Mouse (Mus musculus): Measurements from ENCODE around the gene Gm49380.
A peak's percentile ranks its signal among the peaks of the same experiment; 100 is the strongest.
"Not testable (repeated sequence)": the region's sequence is repeated elsewhere in the genome, so short reads cannot be mapped to it uniquely, and the experiment has no call there.

The Gm49380 gene

DNA sequence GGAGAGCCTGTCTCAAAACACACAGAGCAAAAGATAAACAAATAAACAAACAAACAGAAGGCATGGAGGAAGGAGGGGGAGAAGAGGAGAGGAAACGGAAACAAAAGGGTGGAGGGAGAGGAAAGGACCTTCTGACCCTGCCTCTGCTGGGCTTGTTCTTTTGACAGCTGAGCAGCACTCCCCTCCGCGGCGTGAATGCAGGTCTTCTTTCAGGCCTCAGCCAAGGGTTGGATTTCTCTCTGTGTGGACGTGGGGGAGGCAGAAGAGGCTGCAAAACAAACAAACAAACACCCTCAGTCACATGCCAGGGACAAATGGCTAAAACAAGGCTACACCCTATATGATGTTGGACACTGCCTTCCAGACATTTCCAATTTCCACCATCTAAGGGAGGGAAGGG lies 11.7 kb upstream of the Gm49380 start:
- DNase-seq (ENCODE audit: low spot score) = no peak

DNA sequence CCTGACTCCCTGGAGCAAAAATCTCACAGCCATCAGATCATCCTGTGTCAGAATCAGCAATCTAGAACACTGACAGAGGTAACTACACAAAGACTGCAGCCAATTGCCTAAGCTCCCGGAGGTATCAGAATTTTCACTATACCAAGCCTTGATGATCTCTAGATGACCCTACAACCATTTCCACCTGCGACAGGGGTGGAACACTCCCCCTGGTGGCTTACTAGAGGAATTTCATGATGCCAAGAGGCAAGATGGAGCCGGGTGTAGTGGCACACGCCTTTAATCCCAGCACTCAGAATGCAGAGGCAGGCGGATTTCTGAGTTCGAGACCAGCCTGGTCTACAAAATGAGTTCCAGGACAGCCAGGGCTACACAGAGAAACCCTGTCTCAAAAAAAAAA lies 11.0 kb upstream of the Gm49380 start:
- no peak for DNase-seq (ENCODE audit: low spot score)

DNA sequence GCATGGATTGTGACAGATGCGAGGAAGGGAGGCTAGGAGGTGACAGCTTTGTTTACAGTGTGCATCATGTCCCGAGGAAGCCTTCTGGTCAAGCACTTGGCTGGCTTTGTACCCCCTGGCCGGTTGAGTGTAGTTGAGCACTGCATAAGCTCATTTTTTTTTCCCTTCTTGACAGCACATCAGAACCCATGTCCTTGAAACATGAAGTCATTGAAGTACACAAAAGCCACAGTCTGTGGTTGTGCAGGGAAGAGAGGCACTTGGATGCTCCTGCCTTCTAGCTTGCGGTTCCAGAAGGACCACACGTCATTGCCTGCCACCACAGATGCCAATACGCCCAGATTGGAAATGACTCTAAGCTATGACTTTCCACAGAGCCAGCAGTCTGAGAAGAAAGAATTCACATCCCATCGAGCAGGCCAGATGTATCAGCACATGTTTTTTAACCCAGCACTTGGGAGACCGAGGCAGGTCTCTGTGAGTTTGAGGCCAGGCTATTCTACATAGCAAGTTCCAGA lies 6.7 kb upstream of the Gm49380 start:
- no peak for DNase-seq (ENCODE audit: low spot score)

DNA sequence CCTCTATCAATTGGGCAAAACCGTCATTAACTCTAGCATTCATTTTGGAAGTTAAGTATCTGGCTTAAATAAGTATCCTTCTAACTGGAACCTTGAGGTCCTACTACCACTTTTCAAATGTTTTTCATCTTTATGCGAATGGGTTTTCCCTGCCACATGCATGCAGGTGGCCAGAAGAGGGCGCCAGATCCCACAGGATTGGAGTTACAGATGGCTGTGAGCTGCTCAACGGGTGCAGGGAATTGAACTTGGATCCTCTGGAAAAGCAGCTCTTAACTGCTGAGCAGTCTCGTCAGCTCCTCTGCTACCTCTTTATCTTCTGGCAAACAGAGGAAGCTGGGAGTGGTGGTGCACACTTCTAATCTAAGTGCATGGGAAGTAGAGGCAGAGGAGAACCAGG lies 5.7 kb upstream of the Gm49380 start:
- no peak for DNase-seq (ENCODE audit: low spot score)

DNA sequence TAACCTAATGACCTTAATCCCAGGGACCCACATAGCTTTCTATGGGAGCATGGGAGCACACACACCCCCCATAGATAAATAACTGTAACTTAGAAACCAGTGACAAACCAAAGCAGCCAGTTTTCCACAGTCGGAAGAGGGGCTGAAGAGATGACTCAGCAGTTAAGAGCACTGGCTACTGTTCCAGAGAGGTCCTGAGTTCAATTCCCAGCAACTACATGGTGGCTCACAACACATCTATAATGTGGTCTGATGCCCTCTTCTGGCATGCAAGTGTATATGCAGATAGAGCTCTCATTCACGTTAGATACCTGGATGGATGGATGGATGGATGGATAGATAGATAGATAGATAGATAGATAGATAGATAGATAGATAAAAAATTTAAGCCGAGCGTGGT lies 2.9 kb upstream of the Gm49380 start:
- no peak for DNase-seq (ENCODE audit: low spot score)

DNA sequence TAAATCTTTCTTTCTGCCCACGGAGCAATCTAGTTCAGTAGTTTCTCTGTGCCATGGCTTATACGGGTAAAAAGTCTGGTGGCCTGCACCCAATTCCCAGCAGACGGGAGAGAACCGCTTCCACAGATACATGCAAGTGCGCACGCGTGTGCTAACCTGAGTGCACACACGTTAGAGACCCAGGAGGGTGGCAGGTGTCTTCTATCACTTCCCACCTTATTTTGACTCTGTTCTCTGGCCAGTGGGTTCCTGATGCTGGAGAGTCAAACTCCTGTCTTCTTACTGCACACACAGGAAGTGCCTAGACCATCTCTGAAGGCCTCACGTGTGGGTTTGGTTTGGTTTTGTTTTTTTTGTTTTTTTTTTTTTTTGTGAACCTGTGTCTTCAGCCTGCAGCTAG lies 2.3 kb upstream of the Gm49380 start:
- DNase-seq (ENCODE audit: low spot score) = no peak

DNA sequence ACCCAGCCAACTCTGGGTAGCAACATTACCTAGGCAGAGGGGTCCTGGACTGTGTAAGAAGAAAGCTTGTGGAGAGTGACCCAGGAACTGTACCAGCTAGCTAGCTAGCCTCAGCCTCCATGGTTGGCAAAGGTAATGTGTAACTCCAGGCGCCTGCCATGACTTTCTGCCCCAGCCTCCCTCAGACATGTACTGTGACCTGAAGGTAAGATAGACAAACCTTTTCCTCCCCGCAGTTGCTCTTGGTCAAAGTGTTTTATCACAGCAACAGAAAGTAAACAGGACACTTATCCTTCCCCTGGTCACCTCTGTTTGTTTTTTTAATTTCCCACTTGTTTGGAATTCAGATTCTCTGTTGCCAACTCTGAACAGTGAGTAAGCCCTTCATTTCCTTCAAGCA lies 1.2 kb upstream of the Gm49380 start:
- no peak for DNase-seq (ENCODE audit: low spot score)

DNA sequence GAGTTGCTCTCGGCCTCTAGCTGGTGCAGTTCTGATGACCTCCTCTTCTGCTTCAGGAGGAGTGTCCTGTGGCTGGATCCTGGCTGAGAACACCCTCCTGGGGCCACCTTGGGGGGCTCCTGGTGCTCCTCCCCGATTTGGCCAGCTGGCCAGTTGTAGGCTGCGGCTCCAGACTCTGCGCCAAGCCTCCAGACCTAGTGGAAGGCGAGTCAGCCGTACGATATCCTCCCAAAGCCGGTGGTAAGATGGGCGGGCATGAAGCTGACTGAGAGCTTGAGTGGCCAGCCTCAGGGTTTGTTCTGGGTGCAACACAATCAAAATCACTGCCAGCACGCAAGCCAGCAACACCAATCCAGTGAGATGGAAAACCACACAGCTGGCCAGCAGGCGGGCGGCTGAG lies 1.4 kb downstream of the Gm49380 start:
- DNase-seq (ENCODE audit: low spot score) = not testable (repeated sequence)

DNA sequence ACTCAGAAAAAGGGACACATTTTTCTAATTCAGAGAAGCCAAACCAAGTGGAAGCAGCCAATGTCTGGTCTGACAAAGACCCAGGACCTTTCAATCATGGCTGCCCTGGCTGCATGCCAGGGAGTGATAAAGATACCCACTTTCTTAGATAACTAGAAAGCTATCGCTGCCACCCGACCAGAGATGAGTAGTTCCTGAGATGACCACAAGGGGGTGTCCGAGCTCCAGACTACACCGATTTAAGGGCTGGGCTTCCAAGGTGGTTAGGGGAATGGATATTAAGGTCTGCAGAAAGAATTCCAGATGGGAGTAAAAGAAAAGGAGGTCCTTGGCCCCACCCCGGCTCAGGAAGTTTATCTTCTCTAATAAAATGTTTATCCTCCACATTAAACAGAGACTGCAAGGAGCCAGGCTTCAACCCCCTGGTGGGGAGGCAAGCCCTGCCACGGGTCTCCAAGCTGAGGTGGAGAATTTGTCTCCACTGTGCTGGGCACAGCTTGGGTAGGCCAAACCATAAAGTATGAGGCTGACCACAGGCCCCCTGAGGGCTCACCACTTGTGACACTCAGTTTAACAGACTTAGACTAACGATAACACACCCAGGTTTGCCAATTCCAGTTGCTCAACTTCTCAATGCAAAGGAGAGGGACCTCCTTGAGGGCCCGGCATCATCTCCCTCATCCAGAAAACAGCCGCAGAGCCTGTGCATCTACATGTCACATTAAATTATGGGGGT lies 3.8 kb downstream of the Gm49380 start:
- peak; percentile 78 for DNase-seq (ENCODE audit: low spot score)

DNA sequence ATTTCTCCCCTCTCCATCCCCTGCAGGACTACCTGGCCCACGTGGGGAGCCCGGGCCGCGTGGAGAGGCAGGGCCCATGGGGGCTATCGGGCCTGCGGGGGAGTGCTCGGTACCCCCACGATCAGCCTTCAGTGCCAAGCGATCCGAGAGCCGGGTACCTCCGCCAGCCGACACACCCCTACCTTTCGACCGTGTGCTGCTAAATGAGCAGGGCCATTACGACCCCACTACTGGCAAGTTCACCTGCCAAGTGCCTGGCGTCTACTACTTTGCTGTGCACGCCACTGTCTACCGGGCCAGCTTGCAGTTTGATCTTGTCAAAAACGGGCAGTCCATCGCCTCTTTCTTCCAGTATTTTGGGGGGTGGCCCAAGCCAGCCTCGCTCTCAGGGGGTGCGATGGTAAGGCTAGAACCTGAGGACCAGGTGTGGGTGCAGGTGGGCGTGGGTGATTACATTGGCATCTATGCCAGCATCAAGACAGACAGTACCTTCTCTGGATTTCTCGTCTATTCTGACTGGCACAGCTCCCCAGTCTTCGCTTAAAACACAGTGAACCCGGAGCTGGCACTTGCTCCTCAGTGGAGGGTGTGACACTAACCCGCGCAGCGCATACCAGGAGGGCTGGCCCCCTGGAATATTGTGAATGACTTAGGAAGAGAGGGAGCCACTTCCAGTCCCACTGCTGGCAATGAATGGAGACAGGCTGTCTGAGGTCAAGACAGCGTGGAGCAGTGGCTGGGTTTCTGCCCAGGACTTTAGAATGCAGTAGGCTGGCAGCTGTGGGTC lies 4.8 kb downstream of the Gm49380 start:
- DNase-seq (ENCODE audit: low spot score) = no peak

DNA sequence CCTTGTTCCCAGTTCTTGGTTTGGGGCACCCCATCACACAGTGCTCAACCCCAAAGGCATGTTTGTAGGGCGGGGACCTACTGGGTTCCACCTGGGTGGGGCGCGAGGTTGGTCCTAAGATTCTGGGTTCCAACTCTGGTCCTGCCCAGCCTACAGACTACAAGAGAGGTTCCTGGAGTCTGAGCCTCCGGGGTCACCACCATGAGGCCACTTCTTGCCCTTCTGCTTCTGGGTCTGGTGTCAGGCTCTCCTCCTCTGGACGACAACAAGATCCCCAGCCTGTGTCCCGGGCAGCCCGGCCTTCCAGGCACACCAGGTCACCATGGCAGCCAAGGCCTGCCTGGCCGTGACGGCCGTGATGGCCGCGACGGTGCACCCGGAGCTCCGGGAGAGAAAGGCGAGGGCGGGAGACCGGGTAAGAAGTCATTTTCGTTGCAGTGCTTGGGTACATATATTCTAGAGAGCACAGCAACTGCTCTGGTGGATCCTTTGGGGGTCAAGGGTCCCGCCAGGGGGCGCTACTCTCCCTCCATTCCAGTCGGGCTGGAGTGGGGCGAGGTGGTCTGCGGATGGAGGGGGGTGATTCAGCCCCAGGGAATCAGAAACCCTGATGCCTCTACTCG lies 5.6 kb downstream of the Gm49380 start:
- DNase-seq (ENCODE audit: low spot score) = no peak

DNA sequence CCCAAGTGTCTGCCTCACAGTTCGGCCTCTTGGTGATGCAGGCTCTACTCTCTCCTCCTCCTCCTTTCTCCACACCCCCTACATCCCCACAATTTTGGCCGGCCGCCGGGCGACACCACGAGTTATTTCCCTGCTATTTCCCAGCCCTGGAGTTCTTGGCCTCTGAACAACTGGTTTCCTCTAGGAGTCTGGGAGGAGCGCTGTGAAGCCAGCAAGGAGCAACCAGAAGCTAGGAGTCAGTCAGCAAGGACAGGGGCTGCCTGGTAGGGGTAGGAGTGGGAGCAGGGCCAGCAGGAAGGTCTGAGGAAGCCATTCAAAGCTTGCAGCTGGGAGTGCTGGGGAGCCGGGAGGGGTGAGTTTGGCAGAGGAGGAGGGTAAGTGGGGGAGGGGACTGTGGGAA lies 6.2 kb downstream of the Gm49380 start, which contains the start of gene C1qtnf5:
Gene C1qtnf5 (plus strand): TSS at position 136 of the 400 bp plus-strand sequence.
- peak; percentile 95 for DNase-seq (ENCODE audit: low spot score)

DNA sequence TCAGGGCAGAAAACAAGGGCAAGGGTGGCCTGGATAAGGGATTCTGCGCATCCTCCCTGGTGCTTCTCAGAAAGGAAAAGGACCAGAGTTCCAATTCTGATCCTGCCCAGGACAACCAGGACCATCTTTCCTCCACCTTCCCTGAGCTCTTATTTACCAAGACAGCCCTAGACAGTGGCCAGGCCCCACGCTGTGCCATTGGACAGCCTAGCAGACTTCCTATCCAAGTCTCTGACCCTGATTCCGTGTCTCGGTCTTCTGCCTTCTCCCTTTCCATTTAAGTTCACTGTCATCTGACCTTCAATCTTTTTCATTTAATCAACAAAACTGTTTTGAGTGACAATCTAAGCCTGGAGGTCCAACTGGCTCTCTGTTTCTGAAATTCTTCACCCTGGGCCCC lies 6.7 kb downstream of the Gm49380 start:
- DNase-seq (ENCODE audit: low spot score) = no peak

DNA sequence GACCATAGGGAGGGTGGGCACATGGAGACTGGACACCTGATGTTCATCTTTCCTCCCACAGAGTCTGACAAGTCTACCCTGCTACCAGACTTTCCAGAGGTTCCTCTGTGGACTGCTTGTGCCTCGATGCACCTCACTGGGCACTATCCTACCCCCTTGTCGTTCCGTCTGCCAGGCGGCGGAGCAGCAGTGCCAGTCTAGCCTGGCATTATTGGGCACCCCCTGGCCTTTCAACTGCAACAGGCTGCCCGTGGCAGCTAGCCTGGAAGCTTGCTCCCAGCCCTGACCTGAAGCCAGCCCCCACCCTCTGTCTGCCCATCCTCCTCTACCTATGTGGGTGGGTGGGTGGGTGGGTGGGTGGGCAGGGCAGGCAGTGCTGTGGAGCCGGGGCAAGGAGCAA lies 7.1 kb downstream of the Gm49380 start:
- DNase-seq (ENCODE audit: low spot score) = no peak

DNA sequence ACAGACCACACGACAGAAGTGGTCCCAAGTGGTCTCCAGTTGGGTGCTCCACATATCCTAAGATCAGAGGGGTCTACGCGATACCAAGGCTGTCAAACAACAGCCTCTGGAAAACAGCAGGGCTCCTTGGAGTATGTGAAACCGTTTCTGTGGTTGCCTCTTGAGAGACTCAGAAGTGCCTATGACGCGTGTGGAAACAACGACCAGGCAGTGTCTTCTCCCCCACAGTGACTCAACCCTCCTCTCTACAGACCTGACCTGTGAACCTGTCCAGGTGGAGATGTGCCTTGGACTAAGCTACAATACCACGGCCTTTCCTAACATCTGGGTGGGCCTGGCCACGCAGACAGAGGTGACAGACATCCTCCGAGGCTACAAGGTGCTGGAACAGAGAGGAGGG lies 7.5 kb downstream of the Gm49380 start:
- DNase-seq (ENCODE audit: low spot score) = no peak

DNA sequence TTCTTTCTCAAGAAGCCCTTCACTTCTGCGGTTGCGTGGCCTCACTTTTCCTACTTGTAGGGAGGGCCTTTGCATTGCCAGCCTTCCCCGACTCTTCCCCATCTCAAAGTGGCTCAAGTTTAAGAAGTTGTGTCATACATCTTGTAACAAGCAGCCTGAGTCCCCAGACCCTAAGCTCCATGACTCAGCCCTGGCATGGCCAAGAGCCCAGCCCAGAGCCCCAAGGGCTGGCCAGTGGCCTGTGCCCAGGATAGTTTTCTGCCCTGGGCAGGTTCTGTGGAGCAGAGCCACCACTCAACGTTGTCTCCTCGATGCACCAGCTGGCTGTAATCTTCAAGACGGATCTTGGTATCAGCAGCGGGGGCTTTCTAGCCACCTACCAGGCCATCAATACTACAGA lies 8.4 kb downstream of the Gm49380 start:
- peak; percentile 57 for DNase-seq (ENCODE audit: low spot score)

DNA sequence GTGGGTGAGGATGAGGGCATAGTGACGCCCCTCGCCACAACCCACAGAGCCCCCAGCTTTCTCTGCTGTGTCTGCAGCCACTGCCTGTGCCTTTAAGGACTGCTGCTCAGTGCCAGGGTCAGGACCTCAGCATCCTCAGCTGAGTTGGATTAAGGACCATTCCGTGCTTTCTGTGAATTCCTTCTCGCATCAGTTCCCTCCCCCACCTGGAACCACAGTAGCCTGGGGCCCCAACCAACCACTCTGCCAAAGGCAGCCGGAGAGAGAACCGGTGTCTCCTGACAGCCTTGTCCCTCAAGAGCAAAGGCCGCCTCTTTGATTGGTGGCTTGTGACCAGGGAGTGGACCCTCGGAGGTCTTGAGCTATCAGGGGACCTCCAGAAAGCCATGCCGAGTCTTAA lies 11.8 kb downstream of the Gm49380 start, which contains the start of gene Mfrp:
Gene Mfrp (plus strand): TSS at position 240 of the 400 bp plus-strand sequence.
- DNase-seq (ENCODE audit: low spot score) = no peak

DNA sequence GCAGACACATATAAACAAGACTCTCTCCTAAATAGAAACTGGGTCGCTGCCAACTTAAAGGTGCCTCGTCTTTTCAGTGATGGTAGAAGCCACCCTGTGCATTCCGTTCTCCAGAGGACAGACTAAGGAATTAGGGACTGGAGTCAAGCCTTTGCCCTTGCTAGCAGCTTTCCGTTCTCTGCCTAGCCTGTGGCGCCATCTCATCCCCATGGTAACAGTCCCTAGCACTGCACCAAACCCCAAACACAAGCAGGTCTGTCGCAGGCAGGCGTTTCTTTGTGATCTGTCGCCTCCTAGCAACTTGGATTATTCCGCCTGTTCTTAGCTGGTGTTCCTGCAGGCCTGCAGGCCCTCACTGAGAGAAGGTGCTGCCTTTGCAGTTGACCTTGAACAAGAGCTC lies 16.8 kb downstream of the Gm49380 start:
- DNase-seq (ENCODE audit: low spot score) = no peak

DNA sequence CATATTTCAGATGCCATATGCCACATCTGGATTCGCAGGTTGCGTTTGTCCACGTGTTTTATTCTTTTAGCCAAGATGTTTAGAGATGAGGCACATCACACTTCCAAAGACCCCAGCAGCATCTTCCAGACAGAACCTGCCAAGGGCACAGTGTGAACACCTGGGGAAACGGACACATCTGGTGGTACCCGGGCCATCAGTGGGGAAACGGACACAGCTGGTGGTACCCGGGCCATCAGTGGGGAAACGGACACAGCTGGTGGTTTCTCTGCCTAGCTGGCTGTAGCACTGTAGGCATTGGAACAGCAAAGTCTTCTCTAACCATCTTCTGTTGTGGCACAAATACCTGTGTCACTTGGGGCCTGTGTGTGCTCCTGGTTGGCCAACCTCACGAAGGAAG lies 17.5 kb downstream of the Gm49380 start:
- DNase-seq (ENCODE audit: low spot score) = no peak

DNA sequence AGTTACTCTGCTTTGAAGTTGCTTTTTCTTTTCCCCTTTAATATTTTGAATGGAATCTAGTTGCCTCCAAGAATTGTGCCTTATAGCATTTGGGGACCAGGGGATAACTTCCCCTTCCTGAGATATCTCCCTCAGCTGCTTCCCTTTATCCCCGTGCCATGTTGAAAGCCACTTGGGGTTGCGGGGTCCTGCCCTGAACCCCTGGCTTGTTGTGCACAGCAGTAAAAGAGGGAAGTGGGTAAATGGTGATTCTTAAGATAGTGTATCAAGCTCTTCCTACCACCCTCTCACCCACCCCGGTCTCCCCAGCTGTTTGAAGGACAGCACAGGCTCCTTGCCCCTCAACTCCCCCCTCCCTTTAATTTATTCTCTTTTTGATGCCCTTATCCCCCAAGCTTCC lies 18.6 kb downstream of the Gm49380 start:
- no peak for DNase-seq (ENCODE audit: low spot score)

DNA sequence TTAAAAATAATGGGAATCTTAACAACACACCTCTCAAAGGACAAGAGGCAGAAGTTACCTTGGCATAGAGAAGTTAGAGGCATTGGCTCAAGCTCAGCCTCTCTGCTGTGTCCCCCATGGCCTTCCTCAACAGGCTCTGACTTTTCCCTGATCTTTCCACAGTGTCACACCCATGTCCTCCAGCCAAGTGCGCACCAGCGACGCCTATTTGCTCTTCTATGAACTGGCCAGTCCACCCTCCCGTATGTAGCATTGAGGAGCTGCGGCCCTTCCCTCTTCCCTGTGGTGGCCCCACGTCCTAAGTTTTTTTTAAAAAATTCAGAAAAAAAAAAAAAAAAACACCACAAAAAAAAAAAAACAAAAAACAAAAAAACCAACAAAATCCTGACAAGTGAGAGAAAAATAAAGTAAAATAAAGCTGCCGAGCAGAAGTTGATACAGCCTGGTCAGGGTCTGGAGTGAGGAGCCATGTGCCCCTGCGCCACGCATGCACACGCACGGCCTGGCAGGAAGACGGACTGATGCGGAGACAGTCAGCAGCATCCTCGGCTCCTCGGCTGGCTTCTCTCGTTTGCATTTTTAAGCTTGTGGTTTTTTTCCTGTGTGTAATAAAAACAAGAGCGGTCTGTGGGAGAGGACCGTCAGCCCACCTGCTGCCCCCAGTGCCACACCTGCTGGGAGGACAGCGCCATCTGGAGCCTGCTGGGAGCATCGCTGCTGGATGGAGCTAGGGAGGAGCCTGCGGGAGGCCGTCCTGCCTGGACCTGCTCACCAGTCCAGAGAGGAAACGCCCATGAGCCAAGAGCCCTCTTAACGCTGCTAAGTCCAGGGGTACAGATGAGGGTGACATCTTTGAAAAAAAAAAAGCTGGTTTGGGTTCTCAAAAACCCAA lies 19.4 kb downstream of the Gm49380 start:
- DNase-seq (ENCODE audit: low spot score) = no peak
